Mouse (Mus musculus) inflammation-experienced regulatory T-cells, adult 6 months (primary cell): ENCODE data around the gene Myo3b. TPM values are rescaled to one million over a fixed set of nuclear protein-coding genes. Genes with fewer than 3 reads are reported as not detected.
A peak's percentile ranks its signal among the peaks of the same experiment; 100 is the strongest.
"Not testable (repeated sequence)": the region's sequence is repeated elsewhere in the genome, so short reads cannot be mapped to it uniquely, and the experiment has no call there.

ENCODE experiments used
- ATAC-seq: one replicate; pipeline ENCODE4 v1.8.0; 2017
- polyA plus RNA-seq, 3 experiments: library from polyadenylated mRNA; unstranded; fragments of 100-300 nt; shearing (Covaris generic); gene quantifications; one replicate each; pipeline ENCODE4 v1.2.1; 2017

The Myo3b gene
- polyA plus RNA-seq, 3 experiments from 2014 or later, result 7.0 to 13.4 (median 13.0) TPM

DNA sequence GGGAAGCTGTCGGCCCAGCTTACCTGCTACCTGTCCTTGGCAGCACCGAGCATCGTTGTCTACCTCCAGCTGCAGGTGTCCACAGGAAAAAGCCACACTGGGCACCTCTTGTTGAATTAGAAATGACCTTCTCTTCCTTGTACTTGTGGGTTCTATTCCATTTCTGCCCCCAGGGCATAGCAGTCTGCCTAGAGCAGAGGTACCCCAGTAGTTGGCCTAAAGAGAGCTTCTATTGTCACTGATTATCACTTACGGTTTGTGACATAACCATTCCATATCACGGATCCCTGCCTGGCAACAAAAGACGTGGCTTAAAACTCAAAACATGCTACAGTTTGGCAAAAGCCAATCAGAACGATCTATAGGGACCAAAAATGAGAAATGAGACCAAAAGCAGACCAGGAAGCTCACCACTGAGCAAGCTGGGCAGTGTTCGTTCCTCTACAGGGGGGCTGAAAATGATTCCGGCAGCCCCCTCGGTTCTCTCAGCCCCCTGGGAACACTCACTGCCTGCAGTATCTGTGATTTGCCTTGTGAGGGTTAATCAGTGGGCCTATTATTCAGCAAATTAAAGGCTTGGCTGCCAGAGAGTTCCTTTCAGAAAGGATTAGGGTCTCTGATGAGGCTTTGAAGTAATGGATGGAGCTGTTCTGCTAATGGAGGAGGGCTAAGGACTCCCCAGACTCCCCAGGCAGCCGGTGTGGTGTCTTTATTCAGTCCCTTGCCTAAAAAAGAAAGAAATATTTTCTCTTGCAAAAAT lies 163.1 kb downstream of the Myo3b start:
- ATAC-seq, result no peak

DNA sequence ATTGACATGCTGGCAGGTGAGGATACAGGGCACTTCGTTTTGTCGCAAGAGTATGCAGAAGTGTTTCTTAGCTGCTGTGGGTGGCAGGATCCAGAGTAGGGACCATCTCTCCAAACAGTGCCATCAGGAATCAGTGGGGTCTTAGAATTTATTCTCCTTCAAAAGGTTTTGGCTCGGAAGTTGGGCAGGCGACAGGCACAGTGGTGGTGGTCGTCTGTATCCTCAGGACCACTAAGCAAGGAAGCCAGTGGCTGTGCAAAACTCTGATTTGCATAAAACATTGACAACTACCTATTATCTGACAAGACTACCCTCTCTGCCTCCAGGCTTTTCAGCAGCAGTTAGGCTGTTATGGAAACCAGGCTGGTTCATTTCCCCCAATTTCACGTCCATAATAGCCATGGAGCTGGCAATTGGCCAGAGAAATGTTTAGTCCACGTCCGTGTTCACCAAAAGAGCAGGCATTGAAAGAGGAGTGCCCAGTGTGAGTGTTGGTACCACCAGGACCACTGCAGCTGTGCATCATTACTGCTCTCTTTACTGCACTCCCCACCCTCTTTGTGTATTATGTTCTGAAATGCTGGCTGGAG lies 163.7 kb downstream of the Myo3b start:
- no peak for ATAC-seq

GRCm38 (mm10) chr2:70208411-70208810 lies 169.5 kb downstream of the Myo3b start:
- ATAC-seq, result no peak

DNA sequence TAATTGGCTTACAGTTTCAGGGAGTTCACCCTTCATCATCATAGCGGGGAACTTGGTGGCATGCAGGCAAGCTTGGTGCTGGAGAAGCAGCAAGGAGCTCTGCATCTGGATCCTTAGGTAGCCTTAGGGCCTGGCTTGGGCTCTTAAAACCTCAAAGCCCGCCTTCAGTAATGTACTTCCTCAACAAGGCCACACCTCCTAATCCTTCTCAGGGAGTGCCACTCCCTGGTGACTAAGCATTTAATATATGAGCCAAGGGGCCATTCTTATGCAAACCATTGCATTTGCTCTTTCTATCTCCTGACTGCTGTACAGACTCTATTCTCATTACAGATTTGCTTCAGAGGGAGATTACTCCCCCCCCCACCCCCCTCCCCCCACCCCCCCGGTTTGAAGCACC lies 170.9 kb downstream of the Myo3b start:
- ATAC-seq, result no peak

GRCm38 (mm10) chr2:70210427-70211332 lies 171.8 kb downstream of the Myo3b start:
- ATAC-seq, result no peak

DNA sequence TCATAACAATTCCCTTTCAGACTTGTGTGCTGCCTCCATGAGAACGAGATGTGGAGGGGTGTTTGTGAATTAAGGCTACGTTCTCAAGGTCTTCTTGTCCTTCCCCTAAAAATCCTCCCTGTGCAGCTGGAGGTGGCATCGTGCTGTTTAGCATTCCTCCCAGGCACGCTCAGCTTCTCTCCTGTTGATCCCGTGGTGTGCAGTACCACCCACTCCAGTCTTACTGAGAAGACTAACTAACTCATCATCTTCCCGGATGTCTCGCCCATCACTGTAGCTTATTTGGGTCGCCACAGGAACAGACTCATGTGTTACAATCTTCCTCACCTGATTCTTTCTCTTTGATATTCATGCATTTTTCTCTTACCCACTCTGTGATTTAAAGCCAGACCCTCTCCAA lies 175.5 kb downstream of the Myo3b start:
- no peak for ATAC-seq

- ATAC-seq, result no peak
Measured at GRCm38 (mm10) chr2:70217800-70218199, 178.9 kb downstream of the Myo3b start.

- no peak for ATAC-seq
Measured at GRCm38 (mm10) chr2:70218469-70218868, 179.5 kb downstream of the Myo3b start.

DNA sequence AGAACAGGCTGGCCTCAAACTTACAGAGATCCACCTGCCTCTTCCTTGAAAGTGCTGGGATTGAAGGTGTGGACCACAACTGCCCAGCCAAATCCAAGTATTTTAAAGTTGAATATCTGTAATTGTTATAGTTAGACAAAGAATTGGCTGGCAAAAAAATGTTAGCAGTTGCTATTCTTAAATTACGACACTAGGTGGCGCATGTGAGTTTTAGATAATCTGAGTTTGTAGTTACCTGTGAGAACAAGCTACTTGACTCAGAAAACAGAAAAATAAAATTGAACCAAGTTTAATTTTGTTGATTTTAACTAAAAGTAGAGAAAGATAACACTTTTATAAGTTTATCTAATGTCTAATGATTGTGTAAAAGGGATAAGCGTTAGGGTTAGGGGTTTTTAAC lies 187.8 kb downstream of the Myo3b start:
- no peak for ATAC-seq

- ATAC-seq, result not testable (repeated sequence)
Measured at GRCm38 (mm10) chr2:70234450-70234849, 195.5 kb downstream of the Myo3b start.

- ATAC-seq, result no peak
Measured at GRCm38 (mm10) chr2:70245981-70246380, 207.1 kb downstream of the Myo3b start.

DNA sequence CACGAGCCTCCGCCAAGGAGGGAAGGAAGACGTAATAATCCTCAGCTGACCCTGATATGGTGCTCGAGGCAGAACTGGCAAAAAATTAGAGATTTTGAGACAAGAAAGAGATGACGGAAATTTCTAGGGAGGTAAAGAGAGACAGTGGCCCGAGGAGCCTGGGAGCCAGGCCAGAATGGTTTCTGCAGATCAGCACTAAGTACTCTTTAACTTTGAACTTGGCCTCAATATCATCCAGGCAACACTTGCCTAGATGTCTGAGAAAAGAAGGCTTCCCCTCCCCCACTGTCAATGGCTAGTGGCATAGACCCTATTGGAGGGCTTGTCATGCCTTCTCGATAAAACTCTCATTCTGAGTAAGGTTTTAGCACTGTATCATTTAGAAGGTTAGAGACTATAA lies 209.7 kb downstream of the Myo3b start:
- no peak for ATAC-seq

- ATAC-seq, result no peak
Measured at GRCm38 (mm10) chr2:70249872-70250271, 210.9 kb downstream of the Myo3b start.

- no peak for ATAC-seq
Measured at GRCm38 (mm10) chr2:70251256-70251655, 212.3 kb downstream of the Myo3b start.

DNA sequence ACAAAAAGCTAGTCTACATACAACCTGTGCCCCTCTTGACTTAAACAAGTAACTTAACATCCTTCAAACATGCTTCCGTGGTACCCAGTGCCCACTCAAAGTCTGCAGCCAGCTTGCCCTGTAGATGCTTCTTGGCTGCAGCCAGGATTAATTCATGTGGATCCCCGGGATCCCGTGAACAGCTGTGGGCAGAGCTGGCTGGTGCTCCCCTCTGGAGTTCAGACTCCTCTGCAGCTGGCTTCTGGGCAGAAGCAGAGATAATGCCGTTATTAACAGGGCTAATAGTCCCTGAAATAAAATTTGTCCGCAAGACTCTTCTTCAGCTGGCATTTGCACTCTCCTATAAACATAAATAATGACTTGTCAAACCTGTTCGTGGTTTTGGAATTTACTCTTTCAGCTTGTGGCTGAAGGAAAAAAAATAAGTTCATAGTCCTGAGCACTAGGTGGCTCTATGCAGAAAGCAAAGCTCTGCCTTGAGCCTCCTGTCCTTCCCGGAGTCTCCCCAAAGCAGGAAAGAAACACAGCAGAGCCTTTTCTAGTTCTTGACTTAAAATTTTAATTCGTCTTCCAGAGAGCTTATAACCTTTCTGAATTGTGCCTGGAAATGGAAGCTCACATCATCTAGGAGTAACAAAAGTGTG lies 220.6 kb downstream of the Myo3b start:
- ATAC-seq, result no peak

- ATAC-seq, result no peak
Measured at GRCm38 (mm10) chr2:70260646-70261195, 221.8 kb downstream of the Myo3b start.

DNA sequence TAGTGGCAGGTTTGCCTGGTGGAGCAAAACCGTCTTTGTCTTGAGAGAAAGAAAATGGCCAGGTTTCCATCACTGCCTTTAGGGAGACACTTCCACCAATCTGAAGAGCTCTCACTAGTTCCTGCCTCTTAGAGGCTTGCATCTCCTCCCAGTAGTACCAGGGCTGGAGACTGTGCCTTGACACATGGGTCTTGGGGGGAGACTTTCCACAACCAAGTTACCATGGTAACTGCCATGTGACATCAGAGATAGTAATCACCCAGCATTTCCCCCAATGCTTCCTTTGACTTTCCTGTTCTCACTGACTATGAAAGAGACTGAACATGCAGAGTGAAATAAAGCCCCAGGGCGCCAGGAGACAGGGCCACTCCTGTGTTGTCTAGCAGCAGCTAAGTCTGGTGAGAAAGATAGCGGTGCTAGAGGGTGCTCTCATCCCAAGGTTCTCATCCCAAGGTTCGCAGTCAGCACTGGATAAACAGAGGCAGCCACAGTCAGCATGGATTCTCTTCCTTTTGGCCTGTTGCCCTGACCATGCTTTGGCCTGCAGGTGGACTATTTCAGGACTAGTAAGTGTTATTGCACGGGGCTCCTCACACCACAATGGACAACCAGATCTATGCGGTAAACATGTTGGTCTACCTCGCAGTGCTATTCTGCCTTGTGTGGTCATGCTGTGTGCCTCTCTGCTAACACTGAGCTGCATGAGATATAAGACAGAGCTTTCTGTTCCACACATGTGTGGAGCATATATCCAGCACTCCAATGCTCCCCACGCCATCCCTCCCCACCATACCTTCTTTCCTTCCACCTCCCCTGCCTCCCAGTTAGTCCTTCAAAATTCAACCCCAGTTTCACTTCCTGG lies 223.0 kb downstream of the Myo3b start:
- ATAC-seq, result peak; percentile 67

- no peak for ATAC-seq
Measured at GRCm38 (mm10) chr2:70262565-70263082, 223.7 kb downstream of the Myo3b start.

DNA sequence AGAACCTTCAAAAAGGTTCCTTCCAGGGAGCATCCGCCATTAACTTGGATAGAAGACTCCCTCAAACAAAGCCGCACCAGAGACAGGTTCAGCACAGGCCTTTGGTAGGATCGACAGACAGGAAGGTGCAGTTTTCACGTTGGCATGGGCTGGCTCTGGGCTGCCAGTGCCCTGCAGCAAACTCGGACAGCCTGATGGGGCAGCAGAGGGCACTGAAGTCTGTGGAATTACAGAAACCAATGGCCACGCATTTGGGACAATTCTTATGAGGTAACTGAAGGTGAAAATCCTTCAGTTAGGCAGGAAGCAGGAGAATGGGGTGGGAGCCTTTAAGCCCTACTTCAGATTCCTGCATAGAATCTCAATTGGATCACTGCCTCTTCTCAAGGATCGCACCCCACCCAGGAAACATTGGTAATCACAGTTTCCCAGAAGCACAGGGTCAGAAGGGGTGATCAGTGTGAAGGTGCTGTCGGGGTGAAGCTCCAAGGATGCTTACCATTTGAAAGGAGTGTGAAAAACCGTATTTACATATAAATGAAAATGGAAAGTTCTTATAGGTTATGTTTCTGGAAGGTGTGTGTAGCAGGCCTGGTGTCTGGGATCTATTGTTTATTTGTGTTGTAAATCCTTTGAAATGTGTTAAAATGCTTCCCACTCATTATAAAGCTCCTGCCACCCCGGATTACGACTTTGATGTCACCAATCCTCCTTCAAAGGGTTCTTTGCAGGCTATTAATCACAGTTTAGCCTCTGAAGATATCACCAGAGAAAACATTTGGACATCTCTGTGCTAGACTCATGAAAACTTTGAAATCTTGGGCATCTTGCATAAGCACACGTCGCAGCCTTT lies 239.7 kb downstream of the Myo3b start:
- no peak for ATAC-seq

DNA sequence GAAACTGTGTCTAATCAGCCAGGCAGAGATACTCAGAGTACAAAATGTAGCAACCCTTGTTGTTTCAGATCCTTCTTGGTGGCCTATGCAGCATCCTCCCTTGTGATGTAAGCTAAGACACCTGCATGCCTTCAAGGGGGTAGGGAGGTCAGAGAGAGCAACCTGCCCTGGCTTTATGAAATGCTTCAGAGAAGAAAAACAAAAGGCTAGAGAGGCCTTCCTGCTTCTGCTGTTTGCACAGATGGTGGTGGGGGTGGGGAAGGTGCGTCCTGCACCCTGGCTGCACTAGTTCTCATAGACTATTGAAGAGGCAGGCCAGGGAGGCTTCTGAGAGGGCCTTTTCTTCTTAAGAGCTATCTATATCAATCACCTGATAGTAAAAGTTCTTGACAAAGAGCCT lies 245.2 kb downstream of the Myo3b start:
- no peak for ATAC-seq
